Mouse (Mus musculus) kidney, embryonic 16.5 days (tissue): ENCODE results near the gene Sdf4. TPM values are rescaled to one million over a fixed set of nuclear protein-coding genes. Genes with fewer than 3 reads are reported as not detected.

ENCODE experiments used
- ATAC-seq: fragments of 200-750 bp; cut with Nextera tagmentation; 2 replicates; pipeline ENCODE4 v1.8.0; 2017; ENCODE audit warnings: moderate TSS enrichment; ENCODE audit not compliant: low FRiP score, low TSS enrichment
- H3K27ac ChIP-seq: fragments of 300-500 bp; sonication (generic); 2 replicates; pipeline ENCODE4 v1.5.1; 2014; ENCODE audit warnings: low read length
- H3K27me3 ChIP-seq: fragments of 300-500 bp; sonication (generic); 2 replicates; pipeline ENCODE4 v1.6.1; 2014; ENCODE audit warnings: low read length, control low read depth, mixed read lengths; ENCODE audit not compliant: insufficient read depth
- H3K36me3 ChIP-seq: fragments of 300-500 bp; sonication (generic); 2 replicates; pipeline ENCODE4 v1.6.1; 2014; ENCODE audit warnings: low read length, control low read depth, mixed read lengths; ENCODE audit not compliant: insufficient read depth
- H3K4me1 ChIP-seq: fragments of 300-500 bp; sonication (generic); 2 replicates; pipeline ENCODE4 v1.6.1; 2014; ENCODE audit warnings: low read length, control low read depth, mixed read lengths; ENCODE audit not compliant: insufficient read depth
- H3K4me2 ChIP-seq: fragments of 300-500 bp; sonication (generic); replicated peaks from 2 replicates; pipeline ENCODE4 v1.6.1; 2014; ENCODE audit warnings: low read depth, low read length
- H3K4me3 ChIP-seq: fragments of 300-500 bp; sonication (generic); 2 replicates; pipeline ENCODE4 v1.5.1; 2014; ENCODE audit warnings: mild to moderate bottlenecking, low read length
- H3K9ac ChIP-seq: fragments of 300-500 bp; sonication (generic); replicated peaks from 2 replicates; pipeline ENCODE4 v1.6.1; 2014; ENCODE audit warnings: low read length
- H3K9me3 ChIP-seq: fragments of 300-500 bp; sonication (generic); 2 replicates; pipeline ENCODE4 v1.6.1; 2016; ENCODE audit warnings: low read length, control low read depth
- WGBS: fragments of 180-500 bp; shearing (Covaris S2); extraction: QIAGEN DNeasy Blood & Tissue Kit; methylation state at CpG from one replicate; pipeline ENCODE4 v1.1.7; 2014; 5-methylcytosine and 5-hydroxymethylcytosine counted together
- polyA plus RNA-seq: library from polyadenylated mRNA; unstranded; fragments of >200 nt; fragmentation: Nextera tagmentation; extraction: Ambion mirVana; gene quantifications from 2 replicates; pipeline ENCODE4 v1.2.1, GENCODE M21; 2015

Sdf4 gene
- polyA plus RNA-seq, 1 experiment from 2014 or later = 182 TPM

- Histone ChIP-seq H3K27ac (no peak overlapping the region), H3K4me3 (no peak overlapping the region), H3K9me3 (no peaks in the 10 kb centered on the region), H3K36me3 (peaks cover 17% of the 10 kb centered on the region), H3K27me3 (no peaks in the 10 kb centered on the region), H3K4me1 (peaks cover 7% of the 10 kb centered on the region; the same call in 1 of the 2 replicates), H3K4me2 (no peak overlapping the region), H3K9ac (no peak overlapping the region)
- 90% methylated on average over 7 of the region's 7 CpGs for WGBS
- ATAC-seq = no peak
Observed at GRCm38 (mm10) chr4:156024184-156024583, 31.5 kb downstream of the Sdf4 start.

DNA sequence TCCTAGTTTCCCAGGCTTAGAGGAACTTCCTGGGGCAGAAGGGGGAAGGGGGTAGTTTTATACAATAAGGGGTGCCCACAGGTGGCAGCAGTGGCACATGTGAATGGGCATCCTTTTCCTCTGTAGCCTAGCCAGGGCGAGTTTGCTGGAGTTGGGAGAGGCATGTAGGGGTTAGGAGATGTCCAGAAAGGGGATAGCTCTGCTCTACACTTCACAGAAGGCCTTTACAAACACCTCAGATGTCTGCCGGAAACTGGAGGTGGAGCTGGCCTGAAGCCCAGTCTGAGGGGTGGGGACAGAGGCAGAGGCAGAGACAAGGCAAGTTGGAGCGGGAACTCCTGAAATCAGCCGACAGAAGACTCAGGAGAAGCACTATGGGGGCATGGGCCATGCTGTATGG, 33.3 kb downstream of the Sdf4 start, which contains the start of gene Tnfrsf18:
Gene Tnfrsf18, plus strand, starts transcription at position 152 of the 400 bp plus-strand sequence.
- Histone ChIP-seq H3K9ac (peak within 1 kb of the TSS; percentile 44; the same call in 1 of the 2 replicates), H3K4me2 (no peak within 1 kb of the TSS), H3K9me3 (no peaks in the 10 kb centered on the region), H3K27ac (no peak within 1 kb of the TSS; the same call in 1 of the 2 replicates), H3K4me1 (peaks cover 16% of the 10 kb centered on the region), H3K4me3 (no peak within 1 kb of the TSS), H3K27me3 (no peaks in the 10 kb centered on the region), H3K36me3 (peaks cover 19% of the 10 kb centered on the region)
- 44% methylated on average over 4 of the region's 4 CpGs for WGBS
- ATAC-seq = peak; percentile 49; the same call in 1 of the 2 replicates

- Histone ChIP-seq H3K9ac (no peak overlapping the region), H3K4me1 (peaks cover 32% of the 10 kb centered on the region), H3K4me2 (no peak overlapping the region), H3K27ac (no peak overlapping the region), H3K36me3 (peaks cover 19% of the 10 kb centered on the region), H3K27me3 (no peaks in the 10 kb centered on the region), H3K4me3 (no peak overlapping the region), H3K9me3 (no peaks in the 10 kb centered on the region)
- WGBS = 92% methylated on average over 7 of the region's 7 CpGs
- no peak for ATAC-seq
Observed at GRCm38 (mm10) chr4:156028580-156028979, 35.9 kb downstream of the Sdf4 start.

DNA sequence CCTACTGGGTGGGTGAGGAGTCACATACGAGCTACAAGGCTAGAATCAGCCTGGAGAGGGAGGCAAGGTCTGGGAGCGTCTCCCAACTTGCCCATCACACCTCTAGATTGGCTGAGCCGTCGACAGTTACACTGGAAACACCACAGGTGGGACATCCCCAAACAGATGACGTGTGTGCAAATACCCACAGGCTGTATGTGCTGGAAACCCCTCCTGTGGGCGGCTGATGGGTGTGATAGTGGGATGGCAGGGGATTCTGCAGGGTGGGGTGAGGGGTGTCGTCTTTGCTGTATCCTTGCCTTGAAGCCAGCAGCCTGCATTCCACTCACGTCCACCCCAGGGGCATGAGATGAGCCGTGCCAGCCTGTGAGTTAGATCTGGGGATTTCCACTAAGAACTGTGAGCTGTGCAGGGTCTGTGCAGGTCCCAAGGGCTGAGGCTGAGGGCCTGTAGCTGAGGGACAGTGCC, 38.0 kb downstream of the Sdf4 start:
- Histone ChIP-seq H3K4me1 (peaks cover 37% of the 10 kb centered on the region), H3K9ac (peak overlapping the region; percentile 70), H3K36me3 (peaks cover 19% of the 10 kb centered on the region), H3K4me3 (peak overlapping the region; percentile 67), H3K27ac (peak overlapping the region; percentile 96), H3K4me2 (peak overlapping the region; percentile 72), H3K9me3 (no peaks in the 10 kb centered on the region), H3K27me3 (peaks cover 3% of the 10 kb centered on the region; the same call in 1 of the 2 replicates)
- no peak for ATAC-seq
- 61% methylated on average over 9 of the region's 9 CpGs for WGBS

GRCm38 (mm10) chr4:156031255-156031592, 38.6 kb downstream of the Sdf4 start:
- Histone ChIP-seq H3K27ac (peak overlapping the region; percentile 96), H3K36me3 (peaks cover 19% of the 10 kb centered on the region), H3K27me3 (peaks cover 8% of the 10 kb centered on the region; the same call in 1 of the 2 replicates), H3K9ac (peak overlapping the region; percentile 70), H3K9me3 (no peaks in the 10 kb centered on the region), H3K4me2 (peak overlapping the region; percentile 72), H3K4me3 (peak overlapping the region; percentile 67), H3K4me1 (peaks cover 36% of the 10 kb centered on the region)
- WGBS = 4% methylated on average over 7 of the region's 7 CpGs
- ATAC-seq = peak; percentile 27

GRCm38 (mm10) chr4:156031593-156032391, 39.1 kb downstream of the Sdf4 start:
- Histone ChIP-seq H3K4me1 (peaks cover 34% of the 10 kb centered on the region), H3K4me3 (peak overlapping the region; percentile 67), H3K9me3 (no peaks in the 10 kb centered on the region), H3K9ac (peak overlapping the region; percentile 70), H3K27me3 (peaks cover 8% of the 10 kb centered on the region; the same call in 1 of the 2 replicates), H3K4me2 (peak overlapping the region; percentile 72), H3K27ac (peak overlapping the region; percentile 96), H3K36me3 (peaks cover 19% of the 10 kb centered on the region)
- WGBS = under 1% methylated on average over 24 of the region's 24 CpGs
- ATAC-seq = peak; percentile 88

DNA sequence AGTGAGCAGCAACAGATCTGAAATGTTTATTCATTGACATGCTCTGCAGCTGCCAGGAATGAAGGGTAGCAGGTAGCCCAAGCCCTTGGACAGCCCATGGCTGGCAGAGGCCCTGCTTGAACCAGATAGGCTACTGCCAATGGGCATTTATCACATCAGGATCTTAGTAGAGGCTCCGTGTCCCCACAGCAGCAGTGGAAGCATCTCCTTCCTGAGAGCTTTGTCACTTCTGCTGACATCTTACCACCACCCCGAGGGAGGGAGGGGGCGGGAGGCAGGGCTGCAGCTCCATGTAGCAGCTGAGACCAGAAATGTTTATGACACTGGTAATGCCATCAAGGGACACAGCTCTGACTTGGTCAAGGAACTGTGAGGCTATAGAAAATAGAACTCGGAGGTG, 40.2 kb downstream of the Sdf4 start:
- WGBS = 84% methylated on average over 4 of the region's 4 CpGs
- Histone ChIP-seq H3K36me3 (peaks cover 12% of the 10 kb centered on the region), H3K4me2 (no peak overlapping the region), H3K27me3 (peaks cover 8% of the 10 kb centered on the region; the same call in 1 of the 2 replicates), H3K9me3 (no peaks in the 10 kb centered on the region), H3K4me3 (no peak overlapping the region), H3K27ac (peak overlapping the region; percentile 96), H3K9ac (peak overlapping the region; percentile 70; the same call in 1 of the 2 replicates), H3K4me1 (peaks cover 34% of the 10 kb centered on the region)
- no peak for ATAC-seq

- Histone ChIP-seq H3K4me1 (peaks cover 34% of the 10 kb centered on the region), H3K9me3 (no peaks in the 10 kb centered on the region), H3K4me3 (no peak overlapping the region), H3K9ac (no peak overlapping the region), H3K27ac (no peak overlapping the region), H3K27me3 (peaks cover 8% of the 10 kb centered on the region; the same call in 1 of the 2 replicates), H3K36me3 (peaks cover 6% of the 10 kb centered on the region), H3K4me2 (no peak overlapping the region)
- no peak for ATAC-seq
- 40% methylated on average over 6 of the region's 6 CpGs for WGBS
Observed at GRCm38 (mm10) chr4:156033476-156034119, 40.9 kb downstream of the Sdf4 start.

DNA sequence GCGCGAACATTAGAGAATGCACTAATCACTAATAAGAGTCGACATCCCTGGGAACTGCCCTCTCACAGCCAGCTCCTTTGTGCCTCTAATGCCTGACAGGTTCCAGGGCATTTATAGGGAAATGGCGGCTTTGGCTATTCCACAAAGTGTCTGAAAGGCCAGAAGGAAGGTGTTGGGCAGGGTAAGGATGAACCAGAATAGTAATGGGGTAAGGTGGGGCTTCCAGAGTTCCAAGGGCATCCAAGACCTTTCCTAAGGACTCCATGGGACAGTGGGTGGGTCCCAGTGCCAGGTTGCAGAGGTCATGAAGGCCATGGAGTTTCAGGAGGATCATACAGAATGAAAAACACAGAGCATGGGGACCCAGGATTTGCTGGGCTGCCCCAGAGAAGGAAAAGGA, 41.6 kb downstream of the Sdf4 start:
- ATAC-seq = no peak
- 75% methylated on average over 4 of the region's 4 CpGs for WGBS
- Histone ChIP-seq H3K27ac (no peak overlapping the region), H3K36me3 (peaks cover 3% of the 10 kb centered on the region), H3K9ac (no peak overlapping the region), H3K9me3 (no peaks in the 10 kb centered on the region), H3K4me1 (peaks cover 34% of the 10 kb centered on the region), H3K4me2 (no peak overlapping the region), H3K27me3 (peaks cover 8% of the 10 kb centered on the region; the same call in 1 of the 2 replicates), H3K4me3 (no peak overlapping the region; the same call in 1 of the 2 replicates)
